Mouse (Mus musculus): ENCODE results near the gene Olfr549.

Olfr549 gene

DNA sequence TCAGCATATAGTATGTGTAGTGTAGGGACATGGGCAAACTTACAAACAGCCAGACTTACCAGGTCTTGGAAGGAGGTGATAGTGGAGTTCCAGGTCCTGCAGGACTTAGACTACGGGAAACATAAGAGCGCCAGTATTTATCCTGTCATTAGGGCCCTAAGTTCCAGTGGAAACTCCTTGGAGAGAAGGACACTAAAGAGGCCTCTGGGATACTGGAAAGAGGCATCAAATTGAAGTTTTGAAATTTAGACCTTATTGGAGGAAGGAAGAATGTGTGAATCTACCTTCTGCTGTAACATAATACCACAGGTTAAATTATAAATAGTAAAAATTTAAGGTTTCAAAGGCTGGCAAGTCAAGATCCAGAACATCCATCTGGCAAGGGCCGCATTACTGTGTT is 42.1 kb downstream of the Olfr549 start, which contains the start of gene Olfr551:
Gene Olfr551 (minus strand): TSS at position 101 of the 400 bp plus-strand sequence.
- DNase-seq (ENCODE audit: low spot score in 2 of 2) = no peak

DNA sequence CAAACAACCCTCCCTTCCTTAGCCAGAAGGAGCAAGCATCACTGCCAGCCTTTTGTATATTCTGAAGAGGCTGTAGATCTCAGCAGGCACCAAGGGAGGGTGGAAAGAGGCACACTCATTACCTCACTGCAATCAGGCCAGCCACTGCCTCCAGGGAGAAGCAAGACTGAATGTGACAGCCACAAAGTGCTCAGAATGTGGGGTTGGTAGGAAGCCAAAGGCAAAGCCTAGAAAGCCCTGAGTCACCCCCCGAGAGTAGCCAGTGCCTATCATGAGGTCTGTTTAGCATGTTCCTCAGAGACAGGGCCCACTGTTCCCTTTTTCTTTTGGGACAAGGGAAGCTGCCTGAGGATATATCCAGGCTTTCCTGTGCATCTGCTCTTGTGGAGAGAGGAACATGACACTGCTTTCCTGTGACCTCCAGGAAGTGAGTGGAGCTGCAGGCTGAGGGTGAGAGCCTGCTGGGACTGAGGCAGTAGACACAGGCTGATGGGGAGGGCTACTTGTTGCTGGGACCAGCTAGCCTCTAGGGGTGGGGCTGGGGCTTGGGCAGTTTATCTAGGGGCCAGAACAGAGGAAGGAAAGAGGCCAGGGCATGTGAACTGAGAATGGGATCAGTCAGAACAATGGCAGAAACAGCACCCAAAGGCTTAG is 47.8 kb downstream of the Olfr549 start, which contains the start of gene Olfr552:
Gene Olfr552 (plus strand): TSS at position 393 of the 654 bp plus-strand sequence.
- no peak for DNase-seq (ENCODE audit: low spot score in 2 of 2)

All from urinary bladder, postnatal 4 days (tissue).